Mouse (Mus musculus) G1E (cell line): ENCODE measurements at regions not wholly inside any gene's neighbourhood (a gene's known extent, or its start where the extent isn't known, plus 50 kb on each side); places are given as distances from the start of the nearest gene placed in this dataset.

ENCODE experiments used
- CTCF ChIP-seq: IDR thresholded peaks from 2 replicates; pipeline ENCODE4 v1.5.1; 2012; ENCODE audit warnings: low read depth, low read length, inconsistent platforms, mixed read lengths
- GATA1 ChIP-seq: IDR thresholded peaks from 2 replicates; pipeline ENCODE4 v1.6.1; 2012; ENCODE audit warnings: borderline replicate concordance, low read length, inconsistent platforms, mixed read lengths
- GATA2 ChIP-seq: IDR thresholded peaks from 2 replicates; pipeline ENCODE4 v1.6.1; 2012; ENCODE audit warnings: low read depth, low read length, inconsistent platforms, borderline replicate concordance
- POLR2AphosphoS5 ChIP-seq: IDR thresholded peaks from 2 replicates; pipeline ENCODE4 v1.6.1; 2012; ENCODE audit warnings: low read depth, low read length, inconsistent platforms; ENCODE audit not compliant: insufficient replicate concordance
- TAL1 ChIP-seq: conservative IDR thresholded peaks from 2 replicates; pipeline ENCODE4 v1.6.1; 2012; ENCODE audit warnings: low read depth, low read length, inconsistent platforms, mixed read lengths

DNA sequence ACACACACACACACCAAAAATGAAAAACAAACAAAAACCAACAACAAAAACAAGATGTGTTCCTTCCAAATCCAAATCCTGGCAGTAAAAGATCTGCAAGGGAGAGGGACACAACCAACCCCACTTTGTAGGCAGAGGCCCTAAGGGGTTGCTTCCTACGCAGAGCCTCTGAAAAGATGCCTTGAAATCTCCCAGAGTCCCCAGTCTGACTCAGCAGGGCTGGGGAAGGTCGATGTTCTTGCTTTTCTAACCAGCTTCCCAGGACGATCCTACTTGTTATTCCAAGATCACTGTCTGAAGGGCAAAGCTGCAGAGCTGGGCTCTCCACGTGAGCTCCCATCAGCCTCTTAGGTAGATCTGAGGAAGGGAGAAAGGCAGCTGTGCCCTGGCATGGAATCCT is 94.6 kb upstream of the Plcb4 start:
- TF ChIP-seq CTCF (no peak), TAL1 (no peak), GATA1 (no peak), POLR2AphosphoS5 (no peak), GATA2 (no peak)
